Mouse (Mus musculus): ENCODE results near the gene Adgrf3. TPM values are rescaled to one million over a fixed set of nuclear protein-coding genes. Genes with fewer than 3 reads are reported as not detected.

Adgrf3 gene
- polyA plus RNA-seq, 1 experiment from 2014 or later: 0.11 TPM

- TF ChIP-seq CTCF (IDR thresholded peaks at IDR 0.05; ENCODE audit: low read depth): no peak
- no peak for DNase-seq
- H3K4me1 ChIP-seq (ENCODE audit: insufficient read depth): peaks cover 12% of the 10 kb centered on the region; the same call in 1 of the 2 replicates
- 79% methylated on average over 2 of the region's 2 CpGs for WGBS
- H3K27ac ChIP-seq (ENCODE audit: low read depth): no peak overlapping the region
- H3K36me3 ChIP-seq (ENCODE audit: insufficient read depth): no peaks in the 10 kb centered on the region
- H3K9ac ChIP-seq: no peak overlapping the region
- no peak overlapping the region for H3K4me3 ChIP-seq (ENCODE audit: low read depth, low read length)
- no peak overlapping the region for H3K4me2 ChIP-seq
- H3K9me3 ChIP-seq (ENCODE audit: low read depth, low read length): no peaks in the 10 kb centered on the region
- H3K27me3 ChIP-seq (ENCODE audit: insufficient read depth, low read length): no peaks in the 10 kb centered on the region
- ATAC-seq (ENCODE audit: insufficient read depth): no peak
These were observed 30.2 kb upstream of the Adgrf3 start for GRCm38 (mm10) chr5:30235641-30236126.

DNA sequence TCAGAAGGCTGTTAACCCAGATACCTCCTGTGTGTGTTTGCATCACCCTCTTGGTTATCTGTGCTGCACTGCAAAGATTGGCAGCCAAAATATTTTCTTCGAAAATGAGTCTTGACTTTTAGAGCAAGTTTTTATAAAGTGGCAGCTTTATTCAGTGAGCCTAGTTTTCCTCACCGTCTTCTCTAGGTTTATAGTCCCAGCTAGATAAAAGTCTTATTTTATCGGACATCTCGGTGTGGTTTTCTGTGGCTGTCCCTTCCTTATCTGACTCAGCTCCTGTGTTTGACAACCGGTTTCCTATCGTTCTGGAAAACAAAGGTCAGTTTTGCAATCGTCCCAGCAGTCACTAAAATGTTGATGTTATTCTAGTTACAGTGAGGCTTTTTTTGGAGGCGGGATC lies 28.5 kb upstream of the Adgrf3 start:
- H3K27ac ChIP-seq (ENCODE audit: low read depth): no peak overlapping the region
- H3K9ac ChIP-seq: peak overlapping the region; percentile 79
- no peaks in the 10 kb centered on the region for H3K27me3 ChIP-seq (ENCODE audit: insufficient read depth, low read length)
- TF ChIP-seq CTCF (IDR thresholded peaks at IDR 0.05; ENCODE audit: low read depth): no peak
- no peaks in the 10 kb centered on the region for H3K36me3 ChIP-seq (ENCODE audit: insufficient read depth)
- no peaks in the 10 kb centered on the region; the same call in 1 of the 2 replicates for H3K9me3 ChIP-seq (ENCODE audit: low read depth, low read length)
- peaks cover 12% of the 10 kb centered on the region; the same call in 1 of the 2 replicates for H3K4me1 ChIP-seq (ENCODE audit: insufficient read depth)
- peak overlapping the region; percentile 62 for H3K4me2 ChIP-seq
- H3K4me3 ChIP-seq (ENCODE audit: low read depth, low read length): peak overlapping the region; percentile 86
- 23% methylated on average over 8 of the region's 8 CpGs for WGBS
- no peak for ATAC-seq (ENCODE audit: insufficient read depth)
- no peak for DNase-seq

DNA sequence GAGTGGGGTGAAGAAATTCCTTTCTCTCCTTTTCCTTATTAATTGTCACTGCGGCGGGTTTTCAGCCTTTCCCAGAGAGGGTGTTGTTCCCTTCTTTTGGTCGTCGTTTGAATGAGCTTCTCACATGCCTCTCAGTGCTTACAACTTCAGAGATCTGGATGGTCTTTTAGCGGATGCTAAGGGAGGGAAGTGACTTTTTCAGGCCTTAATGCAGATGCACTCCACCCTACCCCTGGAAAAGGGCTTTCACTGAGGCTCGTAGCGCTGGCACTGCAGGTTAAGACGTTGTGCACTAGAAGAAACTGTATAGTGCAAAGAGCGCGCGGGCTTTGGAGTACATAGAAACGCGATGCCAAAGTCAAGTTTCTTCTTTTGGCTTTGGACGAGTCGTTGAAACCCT lies 27.5 kb upstream of the Adgrf3 start:
- Histone ChIP-seq H3K9me3 (ENCODE audit: low read depth, low read length) (no peaks in the 10 kb centered on the region; the same call in 1 of the 2 replicates), H3K27ac (ENCODE audit: low read depth) (peak overlapping the region; percentile 88), H3K36me3 (ENCODE audit: insufficient read depth) (no peaks in the 10 kb centered on the region), H3K4me2 (peak overlapping the region; percentile 62), H3K9ac (peak overlapping the region; percentile 79), H3K4me1 (ENCODE audit: insufficient read depth) (peaks cover 12% of the 10 kb centered on the region; the same call in 1 of the 2 replicates), H3K27me3 (ENCODE audit: insufficient read depth, low read length) (no peaks in the 10 kb centered on the region), H3K4me3 (ENCODE audit: low read depth, low read length) (peak overlapping the region; percentile 86)
- under 1% methylated on average over 15 of the region's 15 CpGs for WGBS
- TF ChIP-seq CTCF (IDR thresholded peaks at IDR 0.05; ENCODE audit: low read depth): no peak
- ATAC-seq (ENCODE audit: insufficient read depth) (no peak), DNase-seq (peak; percentile 53)

GRCm38 (mm10) chr5:30232271-30232971 lies 26.9 kb upstream of the Adgrf3 start, which contains the start of gene Selenoi:
Selenoi (plus strand) TSS chr5:30232581.
- Histone ChIP-seq H3K9ac (peak within 1 kb of the TSS; percentile 79), H3K36me3 (ENCODE audit: insufficient read depth) (no peaks in the 10 kb centered on the region), H3K27me3 (ENCODE audit: insufficient read depth, low read length) (no peaks in the 10 kb centered on the region), H3K4me2 (peak within 1 kb of the TSS; percentile 62), H3K4me1 (ENCODE audit: insufficient read depth) (peaks cover 12% of the 10 kb centered on the region; the same call in 1 of the 2 replicates), H3K9me3 (ENCODE audit: low read depth, low read length) (no peaks in the 10 kb centered on the region; the same call in 1 of the 2 replicates), H3K27ac (ENCODE audit: low read depth) (peak within 1 kb of the TSS; percentile 88), H3K4me3 (ENCODE audit: low read depth, low read length) (peak within 1 kb of the TSS; percentile 86)
- TF ChIP-seq CTCF (IDR thresholded peaks at IDR 0.05; ENCODE audit: low read depth): no peak
- DNase-seq (peak; percentile 99), ATAC-seq (ENCODE audit: insufficient read depth) (peak; percentile 99)
- WGBS: 3% methylated on average over 69 of the region's 71 CpGs

DNA sequence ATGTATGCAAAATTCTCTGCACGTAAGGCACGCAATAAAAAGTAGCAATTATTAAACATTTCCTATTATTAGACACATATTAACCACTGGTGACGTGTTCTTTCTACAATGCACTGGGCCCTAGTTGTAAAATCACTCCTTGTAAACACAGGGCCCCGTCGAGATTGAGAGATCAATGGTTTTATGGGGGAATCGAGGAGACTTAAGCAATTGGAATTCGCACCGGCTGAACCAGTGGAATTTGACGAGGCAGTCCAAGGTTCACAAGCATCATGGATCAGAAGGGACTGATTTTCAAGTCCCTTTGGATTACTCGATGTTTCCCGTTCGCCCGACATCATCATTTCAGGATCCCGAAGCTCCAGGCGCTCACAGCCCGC lies 26.4 kb upstream of the Adgrf3 start:
- no peaks in the 10 kb centered on the region; the same call in 1 of the 2 replicates for H3K9me3 ChIP-seq (ENCODE audit: low read depth, low read length)
- peak overlapping the region; percentile 86 for H3K4me3 ChIP-seq (ENCODE audit: low read depth, low read length)
- H3K9ac ChIP-seq: peak overlapping the region; percentile 64
- ATAC-seq (ENCODE audit: insufficient read depth) (no peak; the same call in 1 of the 2 replicates), DNase-seq (no peak)
- 45% methylated on average over 16 of the region's 16 CpGs for WGBS
- H3K4me1 ChIP-seq (ENCODE audit: insufficient read depth): peaks cover 12% of the 10 kb centered on the region; the same call in 1 of the 2 replicates
- peak overlapping the region; percentile 62 for H3K4me2 ChIP-seq
- H3K36me3 ChIP-seq (ENCODE audit: insufficient read depth): no peaks in the 10 kb centered on the region
- H3K27ac ChIP-seq (ENCODE audit: low read depth): peak overlapping the region; percentile 42; the same call in 1 of the 2 replicates
- H3K27me3 ChIP-seq (ENCODE audit: insufficient read depth, low read length): no peaks in the 10 kb centered on the region
- TF ChIP-seq CTCF (IDR thresholded peaks at IDR 0.05; ENCODE audit: low read depth): no peak

GRCm38 (mm10) chr5:30230901-30231300 lies 25.4 kb upstream of the Adgrf3 start:
- Histone ChIP-seq H3K9me3 (ENCODE audit: low read depth, low read length) (no peaks in the 10 kb centered on the region; the same call in 1 of the 2 replicates), H3K4me2 (no peak overlapping the region), H3K27ac (ENCODE audit: low read depth) (no peak overlapping the region), H3K36me3 (ENCODE audit: insufficient read depth) (no peaks in the 10 kb centered on the region), H3K9ac (no peak overlapping the region), H3K27me3 (ENCODE audit: insufficient read depth, low read length) (no peaks in the 10 kb centered on the region), H3K4me1 (ENCODE audit: insufficient read depth) (peaks cover 12% of the 10 kb centered on the region; the same call in 1 of the 2 replicates), H3K4me3 (ENCODE audit: low read depth, low read length) (no peak overlapping the region)
- ATAC-seq (ENCODE audit: insufficient read depth) (no peak), DNase-seq (no peak)
- TF ChIP-seq CTCF (IDR thresholded peaks at IDR 0.05; ENCODE audit: low read depth): peak; percentile 39
- 82% methylated on average over 4 of the region's 4 CpGs for whole genome bisulfite sequencing

- Histone ChIP-seq H3K4me1 (ENCODE audit: insufficient read depth) (no peaks in the 10 kb centered on the region), H3K4me2 (no peak overlapping the region), H3K9me3 (ENCODE audit: low read depth, low read length) (no peaks in the 10 kb centered on the region), H3K27ac (ENCODE audit: low read depth) (no peak overlapping the region), H3K4me3 (ENCODE audit: low read depth, low read length) (no peak overlapping the region), H3K27me3 (ENCODE audit: insufficient read depth, low read length) (no peaks in the 10 kb centered on the region), H3K9ac (no peak overlapping the region), H3K36me3 (ENCODE audit: insufficient read depth) (0 out of 2 replicates have a peak, but pooled peaks cover 3% of the 10 kb centered on the region)
- DNase-seq: no peak
- 98% methylated on average over 8 of the region's 8 CpGs for WGBS
- TF ChIP-seq CTCF (IDR thresholded peaks at IDR 0.05; ENCODE audit: low read depth): no peak
- no peak for ATAC-seq (ENCODE audit: insufficient read depth)
These were observed 17.2 kb upstream of the Adgrf3 start for GRCm38 (mm10) chr5:30222681-30223080.

Measured in lung, embryonic 14.5 days (tissue).